Mouse (Mus musculus): ENCODE measurements around the gene Oxct1. TPM values are rescaled to one million over a fixed set of nuclear protein-coding genes. Genes with fewer than 3 reads are reported as not detected.

The Oxct1 gene
- polyA plus RNA-seq, 1 experiment from 2014 or later = 372 TPM

DNA sequence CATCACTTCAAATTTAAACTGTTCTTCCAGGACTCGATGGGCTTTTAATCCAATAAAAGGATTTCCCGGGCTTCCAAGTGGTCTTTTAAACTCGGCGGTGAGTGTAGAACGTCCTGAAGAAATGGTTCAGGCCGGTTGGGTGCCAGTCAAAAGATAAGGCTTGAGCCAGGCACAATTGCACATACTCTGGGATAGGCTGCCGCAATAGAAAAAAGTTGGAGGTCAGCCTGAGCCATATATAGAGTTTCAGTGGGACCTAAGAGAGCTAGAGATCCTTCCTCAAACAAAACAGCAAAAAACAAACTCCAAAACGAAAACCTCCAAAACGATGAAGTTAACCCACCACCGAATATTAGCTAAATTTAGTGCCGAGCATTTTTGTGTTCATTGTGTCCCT is 677 bp upstream of the Oxct1 start:
- no peak for ATAC-seq (ENCODE audit: low read depth)
- H3K4me2 ChIP-seq (ENCODE audit: low read depth, low read length) = peak overlapping the region; percentile 53
- no peak overlapping the region for H3K27ac ChIP-seq (ENCODE audit: low read depth, low read length)
- H3K9ac ChIP-seq (replicated peaks; ENCODE audit: low read depth, low read length) = no peak overlapping the region
- no peaks in the 10 kb centered on the region for H3K9me3 ChIP-seq (ENCODE audit: control insufficient read depth, low read length)
- WGBS = 75% methylated on average over 11 of the region's 11 CpGs
- H3K4me1 ChIP-seq (ENCODE audit: control insufficient read depth, insufficient read depth, low read length) = peaks cover 4% of the 10 kb centered on the region; the same call in 1 of the 2 replicates
- no peaks in the 10 kb centered on the region for H3K36me3 ChIP-seq (ENCODE audit: control insufficient read depth, insufficient read depth, low read length)
- H3K27me3 ChIP-seq (ENCODE audit: control insufficient read depth, insufficient read depth, low read length) = no peaks in the 10 kb centered on the region
- H3K4me3 ChIP-seq (ENCODE audit: low read depth, low read length) = no peak overlapping the region; the same call in 1 of the 2 replicates

DNA sequence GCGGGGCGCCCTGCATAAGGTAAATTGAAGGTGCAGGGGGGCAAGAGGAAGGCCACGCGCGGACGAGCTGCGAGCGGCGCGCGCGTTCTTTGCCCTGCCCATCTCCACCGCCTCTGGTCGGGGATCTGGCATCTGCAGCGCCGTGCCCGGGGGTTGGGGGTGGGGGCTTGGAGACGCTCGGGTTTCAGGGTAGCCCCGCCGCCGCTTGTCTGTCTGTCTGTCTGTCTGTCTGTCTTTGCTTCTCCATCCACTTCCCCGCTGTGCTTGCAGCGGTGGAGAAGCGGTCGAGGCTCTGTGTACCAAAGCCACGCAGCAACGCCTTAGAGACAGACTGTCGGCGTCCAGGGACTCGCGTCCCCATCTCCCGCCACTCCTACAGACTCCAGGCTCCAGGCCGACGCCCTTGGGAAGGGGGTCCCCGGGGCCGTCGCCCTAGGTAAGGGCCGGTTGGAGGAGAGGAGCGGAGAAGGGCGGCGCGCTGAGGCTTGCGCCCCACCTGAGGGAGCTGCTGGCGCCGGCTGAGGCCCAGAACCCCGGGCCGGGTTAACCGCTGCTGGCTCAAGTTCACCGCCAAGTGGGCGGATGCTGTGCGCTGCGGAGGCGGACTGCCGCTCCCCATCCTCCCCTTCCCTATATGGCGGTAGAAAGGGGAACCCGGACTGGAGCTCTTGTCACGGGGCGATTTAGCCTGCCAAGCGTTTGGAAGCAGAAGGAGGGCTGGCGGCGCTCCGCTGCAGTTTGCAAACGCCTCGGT is 825 bp downstream of the Oxct1 start:
- Histone ChIP-seq H3K27ac (ENCODE audit: low read depth, low read length) (peak overlapping the region; percentile 93), H3K4me2 (ENCODE audit: low read depth, low read length) (peak overlapping the region; percentile 53), H3K4me1 (ENCODE audit: control insufficient read depth, insufficient read depth, low read length) (peaks cover 4% of the 10 kb centered on the region; the same call in 1 of the 2 replicates), H3K36me3 (ENCODE audit: control insufficient read depth, insufficient read depth, low read length) (no peaks in the 10 kb centered on the region), H3K9ac (replicated peaks; ENCODE audit: low read depth, low read length) (peak overlapping the region; percentile 82), H3K27me3 (ENCODE audit: control insufficient read depth, insufficient read depth, low read length) (no peaks in the 10 kb centered on the region), H3K9me3 (ENCODE audit: control insufficient read depth, low read length) (no peaks in the 10 kb centered on the region), H3K4me3 (ENCODE audit: low read depth, low read length) (peak overlapping the region; percentile 72)
- WGBS = under 1% methylated on average over 65 of the region's 65 CpGs
- ATAC-seq (ENCODE audit: low read depth) = peak; percentile 82

DNA sequence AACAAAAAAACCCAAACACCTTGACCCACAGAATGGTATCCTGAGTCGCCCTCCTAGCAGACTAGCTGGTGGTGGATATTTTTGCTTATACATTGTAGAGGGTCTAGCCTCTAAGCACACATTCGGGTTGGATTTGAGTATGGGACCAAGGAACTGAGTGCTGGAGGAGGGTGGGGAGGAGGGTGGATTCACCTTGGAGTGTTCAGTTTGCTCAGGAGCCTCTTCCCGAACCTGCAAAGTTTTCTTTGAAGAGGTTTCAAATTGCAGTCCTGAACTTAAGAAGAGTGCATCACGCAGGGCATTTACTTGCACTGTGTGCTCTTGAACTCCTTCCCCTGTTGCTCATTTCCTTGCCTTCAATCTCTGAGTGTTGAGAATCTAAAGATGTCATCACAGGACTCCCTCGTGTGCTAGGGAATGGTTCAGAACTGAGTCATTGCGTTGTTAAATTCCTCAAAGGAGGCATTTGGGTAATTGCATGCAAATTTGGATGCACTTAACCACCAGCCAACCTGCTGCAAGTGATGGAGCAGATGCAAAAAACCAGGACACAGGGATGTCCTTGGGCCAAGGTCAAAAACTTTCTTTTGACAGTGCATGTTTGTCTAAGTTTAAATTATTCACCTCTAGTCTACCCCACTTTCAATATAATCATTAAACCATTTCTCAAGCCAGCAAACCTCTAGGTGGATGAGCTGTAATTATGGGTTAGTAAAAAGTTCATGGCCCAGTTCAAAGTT is 1.7 kb downstream of the Oxct1 start:
- H3K36me3 ChIP-seq (ENCODE audit: control insufficient read depth, insufficient read depth, low read length) = no peaks in the 10 kb centered on the region
- 6% methylated on average over 6 of the region's 6 CpGs for WGBS
- no peak overlapping the region for H3K27ac ChIP-seq (ENCODE audit: low read depth, low read length)
- no peak for ATAC-seq (ENCODE audit: low read depth)
- no peaks in the 10 kb centered on the region for H3K27me3 ChIP-seq (ENCODE audit: control insufficient read depth, insufficient read depth, low read length)
- peak overlapping the region; percentile 72 for H3K4me3 ChIP-seq (ENCODE audit: low read depth, low read length)
- H3K4me1 ChIP-seq (ENCODE audit: control insufficient read depth, insufficient read depth, low read length) = peaks cover 4% of the 10 kb centered on the region; the same call in 1 of the 2 replicates
- H3K9ac ChIP-seq (replicated peaks; ENCODE audit: low read depth, low read length) = peak overlapping the region; percentile 21; the same call in 1 of the 2 replicates
- peak overlapping the region; percentile 53 for H3K4me2 ChIP-seq (ENCODE audit: low read depth, low read length)
- no peaks in the 10 kb centered on the region for H3K9me3 ChIP-seq (ENCODE audit: control insufficient read depth, low read length)

DNA sequence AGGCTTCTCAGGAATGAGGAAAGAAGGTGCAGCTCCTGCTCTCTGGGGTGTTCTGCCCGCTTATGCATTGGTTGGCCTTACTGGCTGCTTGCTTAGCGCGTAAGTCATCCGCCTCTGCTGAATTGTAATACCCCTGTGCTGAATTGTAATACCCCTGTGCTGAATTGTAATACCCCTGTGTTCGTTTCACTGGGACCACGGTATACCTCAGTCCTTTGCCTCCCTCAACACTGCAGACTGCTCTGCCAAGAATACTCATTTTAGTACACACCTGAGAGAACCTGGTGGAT is 2.2 kb downstream of the Oxct1 start:
- no peak for ATAC-seq (ENCODE audit: low read depth)
- Histone ChIP-seq H3K4me3 (ENCODE audit: low read depth, low read length) (no peak overlapping the region; the same call in 1 of the 2 replicates), H3K36me3 (ENCODE audit: control insufficient read depth, insufficient read depth, low read length) (no peaks in the 10 kb centered on the region), H3K4me2 (ENCODE audit: low read depth, low read length) (no peak overlapping the region), H3K4me1 (ENCODE audit: control insufficient read depth, insufficient read depth, low read length) (peaks cover 4% of the 10 kb centered on the region; the same call in 1 of the 2 replicates), H3K27ac (ENCODE audit: low read depth, low read length) (no peak overlapping the region), H3K9ac (replicated peaks; ENCODE audit: low read depth, low read length) (no peak overlapping the region), H3K27me3 (ENCODE audit: control insufficient read depth, insufficient read depth, low read length) (no peaks in the 10 kb centered on the region), H3K9me3 (ENCODE audit: control insufficient read depth, low read length) (no peaks in the 10 kb centered on the region)
- WGBS = 83% methylated on average over 6 of the region's 6 CpGs

DNA sequence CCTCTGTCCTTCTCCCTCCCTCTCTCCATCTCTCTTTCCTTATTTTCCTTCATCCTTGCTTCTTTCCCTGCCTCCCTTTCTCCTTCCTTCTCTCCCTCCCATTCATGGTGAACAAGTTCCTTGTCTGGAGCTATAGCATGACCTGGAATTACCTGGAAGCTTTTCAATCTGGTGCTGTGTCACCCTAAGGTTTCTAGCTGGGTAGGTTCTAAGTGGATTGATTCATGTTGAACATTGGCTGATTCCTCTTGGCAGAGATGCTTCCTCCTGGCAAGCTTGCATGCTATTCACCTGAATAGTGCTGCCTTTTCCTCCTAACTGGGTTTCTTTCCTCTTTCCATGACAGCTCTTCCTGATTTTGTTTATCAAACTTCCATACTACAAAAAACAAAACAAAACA is 2.8 kb downstream of the Oxct1 start:
- H3K27ac ChIP-seq (ENCODE audit: low read depth, low read length) = no peak overlapping the region
- H3K4me2 ChIP-seq (ENCODE audit: low read depth, low read length) = no peak overlapping the region
- H3K9ac ChIP-seq (replicated peaks; ENCODE audit: low read depth, low read length) = no peak overlapping the region
- no peaks in the 10 kb centered on the region for H3K36me3 ChIP-seq (ENCODE audit: control insufficient read depth, insufficient read depth, low read length)
- H3K27me3 ChIP-seq (ENCODE audit: control insufficient read depth, insufficient read depth, low read length) = no peaks in the 10 kb centered on the region
- no peak for ATAC-seq (ENCODE audit: low read depth)
- H3K4me3 ChIP-seq (ENCODE audit: low read depth, low read length) = no peak overlapping the region
- no peaks in the 10 kb centered on the region for H3K9me3 ChIP-seq (ENCODE audit: control insufficient read depth, low read length)
- peaks cover 4% of the 10 kb centered on the region; the same call in 1 of the 2 replicates for H3K4me1 ChIP-seq (ENCODE audit: control insufficient read depth, insufficient read depth, low read length)

DNA sequence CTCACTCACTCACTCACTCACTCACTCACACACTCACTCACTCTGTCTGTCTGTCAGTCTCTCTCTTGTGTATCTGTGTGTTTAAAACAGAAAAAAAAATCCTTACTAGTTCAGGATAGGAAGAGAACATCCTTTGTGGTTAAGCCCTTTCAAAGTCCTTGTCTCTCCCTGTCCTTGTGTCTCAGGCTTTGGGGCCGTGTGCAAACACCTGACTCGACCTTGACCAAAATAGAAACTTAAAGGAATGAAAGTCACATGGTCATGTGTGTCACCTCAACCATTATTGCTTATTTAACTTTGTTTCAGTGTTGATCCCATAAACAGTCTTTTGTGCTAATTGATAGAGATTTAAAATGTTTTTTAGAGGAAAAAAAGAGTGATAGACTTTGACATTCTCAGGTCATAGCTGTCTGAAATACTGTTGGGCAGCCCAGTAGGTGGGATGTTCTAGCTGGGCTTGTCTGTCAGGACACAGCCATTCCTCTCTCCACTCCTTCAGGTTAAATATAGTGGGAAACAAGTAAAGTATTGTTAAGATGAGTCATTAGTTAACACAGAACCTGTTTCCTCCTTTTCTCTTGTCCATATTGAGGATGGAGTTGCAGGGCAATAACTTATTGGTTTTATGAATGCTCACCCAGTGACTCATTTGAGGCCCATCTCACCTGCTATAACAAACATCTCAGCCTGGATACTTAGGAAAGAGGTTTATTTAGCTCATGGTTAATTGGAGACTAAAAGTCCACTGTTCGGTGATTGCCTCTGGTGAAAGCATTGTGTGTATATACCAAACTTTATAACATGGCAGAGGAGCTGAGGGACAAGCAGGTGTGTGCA is 7.2 kb downstream of the Oxct1 start:
- no peak for ATAC-seq (ENCODE audit: low read depth)
- H3K9ac ChIP-seq (replicated peaks; ENCODE audit: low read depth, low read length) = no peak overlapping the region
- H3K27ac ChIP-seq (ENCODE audit: low read depth, low read length) = no peak overlapping the region
- H3K4me3 ChIP-seq (ENCODE audit: low read depth, low read length) = no peak overlapping the region
- H3K4me2 ChIP-seq (ENCODE audit: low read depth, low read length) = no peak overlapping the region
- H3K4me1 ChIP-seq (ENCODE audit: control insufficient read depth, insufficient read depth, low read length) = peaks cover under 1% of the 10 kb centered on the region; the same call in 1 of the 2 replicates
- H3K36me3 ChIP-seq (ENCODE audit: control insufficient read depth, insufficient read depth, low read length) = peaks cover under 1% of the 10 kb centered on the region; the same call in 1 of the 2 replicates
- H3K27me3 ChIP-seq (ENCODE audit: control insufficient read depth, insufficient read depth, low read length) = no peaks in the 10 kb centered on the region
- H3K9me3 ChIP-seq (ENCODE audit: control insufficient read depth, low read length) = no peaks in the 10 kb centered on the region
- 87% methylated on average over 3 of the region's 3 CpGs for WGBS

DNA sequence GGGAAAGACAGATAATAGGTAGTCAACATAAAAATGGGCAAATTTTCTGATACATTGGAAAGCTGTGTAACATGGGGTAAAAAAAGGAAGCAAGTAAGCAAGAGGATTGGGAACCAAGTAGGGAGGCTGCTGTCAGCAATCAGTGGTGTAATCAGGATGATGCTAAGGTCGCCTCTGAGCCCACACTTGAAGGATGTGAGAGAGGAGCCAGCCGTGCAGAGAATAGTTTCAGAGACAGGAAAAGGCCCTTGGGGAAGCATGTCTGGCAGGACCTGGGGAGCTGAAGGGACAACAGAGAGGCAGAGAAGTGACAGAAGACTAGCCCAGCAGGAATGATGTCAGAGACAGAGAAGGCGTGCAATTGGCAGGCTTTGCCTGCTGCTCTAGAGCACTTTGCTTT is 16.2 kb downstream of the Oxct1 start:
- peak; percentile 33; the same call in 1 of the 2 replicates for ATAC-seq (ENCODE audit: low read depth)
- Histone ChIP-seq H3K27ac (ENCODE audit: low read depth, low read length) (no peak overlapping the region), H3K4me2 (ENCODE audit: low read depth, low read length) (no peak overlapping the region), H3K4me1 (ENCODE audit: control insufficient read depth, insufficient read depth, low read length) (no peaks in the 10 kb centered on the region), H3K9ac (replicated peaks; ENCODE audit: low read depth, low read length) (no peak overlapping the region), H3K36me3 (ENCODE audit: control insufficient read depth, insufficient read depth, low read length) (peaks cover 3% of the 10 kb centered on the region; the same call in 1 of the 2 replicates), H3K27me3 (ENCODE audit: control insufficient read depth, insufficient read depth, low read length) (no peaks in the 10 kb centered on the region), H3K9me3 (ENCODE audit: control insufficient read depth, low read length) (no peaks in the 10 kb centered on the region), H3K4me3 (ENCODE audit: low read depth, low read length) (no peak overlapping the region)
- WGBS = 76% methylated on average over 3 of the region's 3 CpGs

DNA sequence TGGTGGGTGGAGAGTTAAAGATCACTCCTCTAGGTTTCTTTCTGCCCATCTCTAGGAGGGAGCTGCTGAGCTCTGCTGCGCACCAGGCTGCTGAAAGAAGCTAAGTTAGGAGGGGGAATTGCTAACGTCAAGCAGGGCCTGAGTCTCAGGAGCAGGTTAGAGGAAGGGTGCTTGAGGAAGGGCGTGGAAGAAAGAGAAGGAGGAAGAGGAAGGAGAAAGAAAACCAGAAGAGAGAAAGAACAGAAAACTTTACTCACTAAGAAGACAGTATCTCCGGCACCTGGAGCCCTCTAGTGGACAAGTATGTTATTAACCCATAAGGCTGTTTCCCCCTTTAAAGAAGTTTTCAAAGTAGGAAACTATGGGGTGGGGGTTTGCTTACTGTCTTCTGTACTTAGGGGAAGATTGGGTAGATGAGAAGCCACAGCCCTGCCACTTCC is 16.9 kb downstream of the Oxct1 start:
- Histone ChIP-seq H3K4me2 (ENCODE audit: low read depth, low read length) (no peak overlapping the region), H3K4me1 (ENCODE audit: control insufficient read depth, insufficient read depth, low read length) (no peaks in the 10 kb centered on the region), H3K9me3 (ENCODE audit: control insufficient read depth, low read length) (no peaks in the 10 kb centered on the region), H3K9ac (replicated peaks; ENCODE audit: low read depth, low read length) (no peak overlapping the region), H3K27ac (ENCODE audit: low read depth, low read length) (no peak overlapping the region), H3K27me3 (ENCODE audit: control insufficient read depth, insufficient read depth, low read length) (no peaks in the 10 kb centered on the region), H3K4me3 (ENCODE audit: low read depth, low read length) (no peak overlapping the region), H3K36me3 (ENCODE audit: control insufficient read depth, insufficient read depth, low read length) (peaks cover 3% of the 10 kb centered on the region; the same call in 1 of the 2 replicates)
- peak; percentile 47 for ATAC-seq (ENCODE audit: low read depth)
- 27% methylated on average over 4 of the region's 4 CpGs for WGBS
